Mouse (Mus musculus): ENCODE measurements around the gene Gm17428.
A peak's percentile ranks its signal among the peaks of the same experiment; 100 is the strongest.
"Not testable (repeated sequence)": the region's sequence is repeated elsewhere in the genome, so short reads cannot be mapped to it uniquely, and the experiment has no call there.

Gm17428 gene

GRCm38 (mm10) chr14:54951587-54951986 lies 25.1 kb upstream of the Gm17428 start:
- no peak for DNase-seq (ENCODE audit: low spot score in 2 of 2)

DNA sequence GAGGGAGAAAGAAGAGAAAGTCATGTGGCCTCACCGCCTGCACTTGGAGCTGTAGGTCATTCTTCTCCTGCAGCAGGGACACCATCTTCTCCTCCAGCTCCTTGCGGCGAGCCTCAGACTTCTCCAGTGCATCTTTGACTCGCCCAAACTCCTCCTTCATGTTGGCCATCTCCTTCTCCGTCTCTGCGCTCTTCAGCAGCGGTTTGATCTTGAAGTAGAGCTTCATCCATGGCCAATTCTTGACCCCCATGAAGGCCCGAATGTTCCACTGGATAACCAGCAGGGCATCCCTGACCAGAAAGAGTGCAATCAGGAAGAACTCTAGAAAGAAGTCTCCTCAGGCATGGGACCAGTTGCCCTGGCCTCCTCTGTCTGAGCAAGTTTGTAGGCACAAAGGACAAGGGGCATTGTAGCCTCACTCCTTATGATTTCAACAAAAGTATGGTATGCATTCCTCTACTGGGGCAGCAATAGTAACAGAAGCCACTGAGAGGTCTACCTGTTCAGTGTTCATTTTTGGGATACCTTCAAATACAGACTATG lies 23.0 kb upstream of the Gm17428 start:
- no peak for DNase-seq (ENCODE audit: low spot score in 2 of 2)

- no peak for DNase-seq (ENCODE audit: low spot score in 2 of 2)
Observed at GRCm38 (mm10) chr14:54954474-54954873, 22.3 kb upstream of the Gm17428 start.

DNA sequence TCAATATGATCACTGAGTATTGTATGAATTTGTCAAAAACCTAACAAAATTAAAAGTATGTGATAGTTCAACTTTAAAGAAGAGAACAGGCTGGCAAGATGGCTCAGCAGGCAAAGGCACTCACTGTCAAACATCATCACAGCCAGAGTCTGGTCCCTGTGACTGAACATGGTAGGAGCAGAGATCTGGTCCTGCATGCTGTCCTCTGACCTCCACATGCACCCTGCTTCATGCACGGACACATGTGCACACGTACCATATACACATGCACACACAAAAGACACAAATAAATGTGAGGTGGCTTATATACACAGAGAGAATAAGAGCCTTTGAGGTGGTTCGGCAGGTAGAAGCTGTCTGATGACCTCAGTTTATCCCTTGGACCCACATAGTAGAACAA lies 21.3 kb upstream of the Gm17428 start:
- no peak for DNase-seq (ENCODE audit: low spot score in 2 of 2)

DNA sequence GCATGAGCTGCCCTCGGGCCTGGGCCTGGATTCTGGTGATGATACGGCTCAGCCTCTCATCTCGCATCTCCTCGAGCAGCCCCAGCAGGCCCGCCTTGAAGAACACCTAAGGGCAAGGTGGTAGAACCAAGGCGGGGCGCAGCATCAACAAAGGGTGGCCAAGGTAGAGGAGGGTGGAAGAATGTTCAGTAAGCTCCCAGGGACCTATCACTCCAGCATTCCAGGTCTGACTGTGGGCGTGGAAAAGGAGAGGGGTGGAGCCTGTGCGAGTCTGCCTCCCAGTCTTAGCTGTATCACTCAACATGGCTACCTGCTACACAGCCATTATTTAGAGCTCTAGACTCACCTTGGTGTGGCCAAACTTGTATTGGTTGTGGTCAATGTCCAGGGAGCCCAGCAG lies 20.2 kb upstream of the Gm17428 start:
- no peak for DNase-seq (ENCODE audit: low spot score in 2 of 2)

DNA sequence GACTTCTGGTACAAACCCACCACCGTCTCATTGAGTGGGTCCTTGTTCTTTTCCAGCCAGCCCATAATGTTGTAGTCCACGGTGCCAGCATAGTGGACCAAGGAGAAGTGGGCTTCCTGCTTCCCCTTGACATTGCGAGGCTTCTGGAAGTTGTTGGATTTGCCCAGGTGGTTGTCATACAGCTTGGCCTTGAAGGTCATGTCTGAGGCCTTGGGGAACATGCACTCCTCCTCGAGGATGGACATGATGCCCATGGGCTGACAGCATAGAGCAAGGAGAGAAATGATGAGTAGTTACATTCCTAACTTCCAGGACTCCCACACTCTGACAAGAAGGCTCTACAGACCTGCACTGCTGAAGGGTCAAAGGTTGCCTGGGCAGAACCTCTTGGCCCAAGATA lies 18.2 kb upstream of the Gm17428 start:
- DNase-seq (ENCODE audit: low spot score in 2 of 2), result no peak

GRCm38 (mm10) chr14:54959197-54959596 lies 17.5 kb upstream of the Gm17428 start:
- DNase-seq (ENCODE audit: low spot score in 2 of 2), result no peak

DNA sequence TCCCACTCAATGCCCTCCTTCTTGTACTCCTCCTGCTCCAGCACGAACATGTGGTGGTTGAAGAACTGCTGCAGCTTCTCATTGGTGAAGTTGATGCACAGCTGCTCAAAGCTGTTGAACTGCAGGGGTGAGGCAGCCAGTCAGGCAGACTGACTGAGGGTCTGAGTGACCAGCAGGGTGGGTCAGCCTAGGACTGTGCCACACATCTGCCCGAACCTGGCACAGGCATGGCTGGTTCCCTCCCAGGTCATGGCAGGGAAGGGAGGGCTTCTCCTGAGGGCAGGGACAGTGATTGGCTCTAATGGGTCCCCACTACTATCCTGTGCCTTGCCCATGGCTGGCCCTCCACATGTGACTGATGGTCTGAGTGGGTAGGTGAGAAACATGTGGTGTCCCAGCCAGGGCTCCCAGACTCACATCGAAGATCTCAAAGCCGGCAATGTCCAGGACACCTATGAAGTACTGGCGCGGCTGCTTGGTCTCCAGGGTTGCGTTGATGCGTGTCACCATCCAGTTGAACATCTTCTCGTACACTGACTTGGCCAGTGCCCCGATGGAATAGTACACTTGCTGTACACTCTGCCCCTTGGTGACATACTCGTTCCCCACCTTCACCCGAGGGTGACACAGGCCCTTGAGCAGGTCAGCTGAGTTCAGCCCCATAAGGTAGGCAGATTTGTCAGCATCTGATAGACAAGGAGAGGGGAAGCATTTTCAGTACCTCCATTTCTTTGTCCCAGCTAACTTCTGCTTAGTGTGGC lies 16.7 kb upstream of the Gm17428 start:
- not testable (repeated sequence) for DNase-seq (ENCODE audit: low spot score in 2 of 2)

DNA sequence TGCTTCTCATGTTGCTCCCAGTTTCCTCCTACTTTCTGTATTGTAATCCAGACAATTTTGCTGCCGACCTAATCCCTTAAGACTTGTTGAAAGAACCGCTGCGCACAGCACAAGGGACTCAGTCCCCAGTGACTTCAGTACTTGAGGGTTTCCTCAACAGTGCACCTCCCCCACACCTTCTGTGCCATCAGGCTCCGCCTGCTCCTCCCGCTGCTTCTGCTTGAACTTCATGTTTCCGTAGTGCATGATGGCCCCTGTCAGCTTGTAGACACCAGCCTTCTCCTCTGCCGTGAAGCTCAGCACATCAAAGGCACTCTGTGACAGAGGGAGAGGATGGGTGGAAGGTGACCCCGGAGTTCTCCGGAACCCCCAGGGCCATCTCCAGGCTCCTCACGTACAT lies 16.0 kb upstream of the Gm17428 start:
- DNase-seq (ENCODE audit: low spot score in 2 of 2), result peak in 1 of 2 experiments; percentile 14

GRCm38 (mm10) chr14:54961487-54961886 lies 15.2 kb upstream of the Gm17428 start:
- no peak for DNase-seq (ENCODE audit: low spot score in 2 of 2)

- no peak for DNase-seq (ENCODE audit: low spot score in 2 of 2)
Observed at GRCm38 (mm10) chr14:54962714-54963113, 14.0 kb upstream of the Gm17428 start.

DNA sequence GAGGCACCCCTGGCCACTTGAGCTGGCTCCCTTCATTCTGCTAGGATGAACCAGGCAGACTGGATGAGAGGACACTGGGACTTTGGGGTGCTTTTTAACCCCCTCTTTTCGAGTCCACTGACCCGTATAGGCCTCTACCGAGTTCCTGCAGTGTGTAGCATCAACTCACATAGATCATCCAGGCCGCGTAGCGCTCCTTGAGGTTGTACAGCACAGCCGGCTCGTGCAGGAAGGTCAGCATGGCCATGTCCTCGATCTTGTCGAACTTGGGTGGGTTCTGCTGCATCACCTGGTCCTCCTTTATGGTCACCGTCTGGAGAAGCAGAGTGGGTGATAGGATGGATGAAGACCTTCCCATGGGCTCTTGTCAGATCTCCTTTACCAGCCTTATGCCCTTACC lies 13.0 kb upstream of the Gm17428 start:
- DNase-seq (ENCODE audit: low spot score in 2 of 2), result no peak

- no peak for DNase-seq (ENCODE audit: low spot score in 2 of 2)
Observed at GRCm38 (mm10) chr14:54965044-54965443, 11.7 kb upstream of the Gm17428 start.

DNA sequence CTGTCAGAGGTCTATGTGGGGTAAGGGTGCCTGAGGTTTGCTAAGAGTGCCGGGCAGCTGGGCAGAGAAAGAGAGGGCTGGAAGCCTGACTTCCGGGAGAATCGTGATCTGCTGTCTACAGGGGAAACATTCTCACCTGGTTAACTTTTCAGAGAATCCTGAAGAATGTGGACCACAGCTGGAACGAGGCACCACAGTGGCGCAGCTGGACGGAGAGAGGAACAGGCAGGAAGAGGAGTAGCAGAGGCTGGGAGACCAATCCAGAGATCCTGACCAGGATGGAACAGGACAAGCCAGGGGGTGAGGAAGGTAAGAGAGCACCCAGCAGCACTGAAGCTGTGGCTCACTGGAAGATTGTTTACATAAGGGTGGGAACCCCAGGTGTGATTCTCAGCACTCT lies 11.1 kb upstream of the Gm17428 start:
- DNase-seq (ENCODE audit: low spot score in 2 of 2), result no peak

GRCm38 (mm10) chr14:54966320-54966977 lies 10.3 kb upstream of the Gm17428 start, which contains the start of gene Myh6:
Gene Myh6, minus strand, starts transcription at chr14:54966927.
- DNase-seq (ENCODE audit: low spot score in 2 of 2), result no peak

DNA sequence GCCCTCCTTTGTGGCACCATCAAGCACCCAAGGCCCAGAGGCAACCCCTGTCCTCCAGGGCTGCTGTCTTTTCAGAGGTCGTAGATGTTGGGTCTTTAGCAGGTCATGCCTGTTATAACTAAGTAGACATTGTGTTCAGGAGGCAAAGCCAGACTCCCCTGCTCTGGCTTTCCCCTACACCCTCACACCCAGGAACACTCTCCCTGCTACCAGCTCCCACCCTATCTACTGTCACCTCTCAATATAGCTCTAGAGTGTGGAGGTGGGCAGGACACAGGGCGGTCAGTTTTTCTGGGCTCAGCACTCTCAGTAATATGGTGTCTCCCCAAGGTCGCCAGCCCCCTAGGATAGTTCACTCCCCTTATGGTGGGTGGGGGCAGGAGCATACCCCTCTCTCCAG lies 8.9 kb upstream of the Gm17428 start:
- no peak for DNase-seq (ENCODE audit: low spot score in 2 of 2)

DNA sequence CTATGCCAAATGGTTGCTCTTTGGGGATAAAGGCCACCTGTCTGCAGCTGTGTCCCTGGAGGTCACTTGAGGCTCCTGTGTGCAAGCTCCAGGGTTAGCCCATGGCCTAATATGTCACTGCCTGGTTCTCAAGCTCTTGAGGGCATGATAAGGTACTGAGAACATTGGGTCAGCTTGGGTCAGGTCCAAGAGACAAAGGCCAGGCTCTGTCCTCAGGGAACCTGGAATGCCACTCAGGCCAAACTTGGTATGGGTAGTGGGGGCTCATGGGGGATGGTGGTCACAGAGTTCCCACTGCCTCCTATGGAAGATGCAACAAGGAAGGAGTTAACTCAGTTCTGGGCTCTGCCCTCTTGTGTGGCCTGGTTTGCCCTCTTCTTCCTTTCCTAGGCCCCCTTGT lies 8.4 kb upstream of the Gm17428 start:
- no peak for DNase-seq (ENCODE audit: low spot score in 2 of 2)

DNA sequence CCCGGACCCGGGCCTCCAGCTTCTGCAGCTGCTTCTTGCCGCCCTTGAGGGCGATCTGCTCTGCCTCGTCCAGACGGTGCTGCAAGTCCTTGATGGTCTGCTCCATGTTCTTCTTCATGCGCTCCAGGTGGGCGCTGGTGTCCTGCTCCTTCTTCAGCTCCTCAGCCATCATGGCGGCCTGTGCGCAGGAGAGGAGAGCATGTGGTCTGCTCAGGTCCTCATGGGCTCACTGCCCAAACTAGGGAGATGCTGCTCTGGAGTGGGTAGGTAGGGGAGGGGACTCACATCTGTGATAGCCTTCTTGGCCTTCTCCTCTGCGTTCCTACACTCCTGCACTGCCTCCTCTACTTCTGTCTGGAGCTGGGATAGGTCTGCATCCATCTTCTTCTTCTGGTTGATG lies 3.9 kb upstream of the Gm17428 start:
- DNase-seq (ENCODE audit: low spot score in 2 of 2), result not testable (repeated sequence)

GRCm38 (mm10) chr14:54974068-54974791 lies 2.5 kb upstream of the Gm17428 start:
- peak in 1 of 2 experiments; percentile 37 for DNase-seq (ENCODE audit: low spot score in 2 of 2)

DNA sequence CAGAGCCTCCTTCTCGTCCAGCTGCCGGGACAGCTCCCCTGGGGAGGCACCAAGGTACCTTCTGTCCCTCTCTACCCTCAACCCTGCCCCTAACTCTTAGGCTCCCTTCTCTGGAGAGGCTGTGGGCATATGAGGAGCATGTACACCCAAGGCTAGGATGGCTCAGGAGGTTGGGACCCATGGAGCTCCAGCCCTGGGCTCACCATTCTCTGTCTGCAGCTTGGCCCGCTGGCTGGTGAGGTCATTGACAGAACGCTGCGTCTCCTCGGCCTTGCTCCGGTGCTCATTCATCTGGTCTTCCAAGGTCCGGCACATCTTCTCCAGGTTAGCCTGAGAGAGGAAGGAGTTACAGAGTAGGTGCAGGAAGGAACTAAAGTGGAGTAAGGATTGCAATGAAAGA lies 1.9 kb downstream of the Gm17428 start:
- DNase-seq (ENCODE audit: low spot score in 2 of 2), result no peak

GRCm38 (mm10) chr14:54981934-54982333 lies 5.2 kb downstream of the Gm17428 start:
- DNase-seq (ENCODE audit: low spot score in 2 of 2), result no peak

DNA sequence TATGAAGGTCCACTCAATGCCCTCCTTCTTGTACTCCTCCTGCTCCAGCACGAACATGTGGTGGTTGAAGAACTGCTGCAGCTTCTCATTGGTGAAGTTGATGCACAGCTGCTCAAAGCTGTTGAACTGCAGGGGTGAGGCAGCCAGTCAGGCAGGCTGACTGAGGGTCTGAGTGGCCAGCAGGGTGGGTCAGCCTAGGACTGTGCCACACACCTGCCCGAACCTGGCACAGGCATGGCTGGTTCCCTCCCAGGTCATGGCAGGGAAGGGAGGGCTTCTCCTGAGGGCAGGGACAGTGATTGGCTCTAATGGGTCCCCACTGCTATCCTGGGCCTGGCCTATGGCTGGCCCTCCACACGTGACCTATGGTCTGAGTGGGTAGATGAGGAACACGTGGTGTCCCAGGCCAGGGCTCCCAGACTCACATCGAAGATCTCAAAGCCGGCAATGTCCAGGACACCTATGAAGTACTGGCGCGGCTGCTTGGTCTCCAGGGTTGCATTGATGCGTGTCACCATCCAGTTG lies 11.7 kb downstream of the Gm17428 start:
- not testable (repeated sequence) for DNase-seq (ENCODE audit: low spot score in 2 of 2)

Measured in left cerebral cortex, adult 9 months (tissue).